ENCODE assay signal across 22 mouse cellular contexts in genomic region chr11:36332222-36332621, GRCm38 (mm10).
DNase-seq lines count a peak whose midpoint lies in the region; ATAC-seq lines count a peak whose summit lies in the region.
"Had no signal": no experiment of that assay in that cellular context is flagged by ENCODE, and none has a peak within 500 bp of the region (broad histone marks: within the 10 kb centered on the region; RNA-seq: fewer than 3 reads in every experiment).

No protein-coding gene starts in this region.

- no peak overlapping the region for H3K27ac ChIP-seq in forebrain, embryonic 11.5 days (ENCODE audit: low read depth, low read length)
- no peak overlapping the region for H3K27ac ChIP-seq in forebrain, embryonic 10.5 days
- H3K27ac ChIP-seq in midbrain, embryonic 15.5 days, result no peak overlapping the region
- H3K27ac ChIP-seq in midbrain, embryonic 11.5 days (ENCODE audit: low read depth, low read length), result no peak overlapping the region
- peak overlapping the region; percentile 40; the same call in 1 of the 2 replicates for H3K27ac ChIP-seq in hindbrain, embryonic 13.5 days
- peak overlapping the region; percentile 18; the same call in 1 of the 2 replicates for H3K27ac ChIP-seq in neural tube, embryonic 13.5 days (replicated peaks)
- H3K27ac ChIP-seq: embryonic facial prominence, embryonic 15.5 days; gastrocnemius, adult 2 months; heart, embryonic 10.5 days; kidney, postnatal 0 days; stomach, postnatal 0 days had no signal

- no peaks in the 10 kb centered on the region; the same call in 1 of the 2 replicates for H3K4me1 ChIP-seq in forebrain, embryonic 11.5 days (replicated peaks; ENCODE audit: control insufficient read depth, insufficient read depth, low read length)
- peaks cover 45% of the 10 kb centered on the region for H3K4me1 ChIP-seq in forebrain, embryonic 10.5 days
- peaks cover 44% of the 10 kb centered on the region for H3K4me1 ChIP-seq in midbrain, embryonic 15.5 days
- peaks cover 3% of the 10 kb centered on the region; the same call in 1 of the 2 replicates for H3K4me1 ChIP-seq in midbrain, embryonic 11.5 days (ENCODE audit: control insufficient read depth, insufficient read depth, low read length)
- H3K4me1 ChIP-seq in hindbrain, embryonic 13.5 days (replicated peaks), result peaks cover 36% of the 10 kb centered on the region
- peaks cover 32% of the 10 kb centered on the region for H3K4me1 ChIP-seq in neural tube, embryonic 13.5 days (replicated peaks)

- H3K9ac ChIP-seq in forebrain, embryonic 11.5 days (ENCODE audit: low read length), result no peak overlapping the region
- H3K9ac ChIP-seq in midbrain, embryonic 15.5 days, result no peak overlapping the region
- no peak overlapping the region for H3K9ac ChIP-seq in midbrain, embryonic 11.5 days (ENCODE audit: low read length)
- no peak overlapping the region for H3K9ac ChIP-seq in hindbrain, embryonic 13.5 days
- H3K9ac ChIP-seq in neural tube, embryonic 13.5 days, result no peak overlapping the region
- H3K9ac ChIP-seq: embryonic facial prominence, embryonic 15.5 days had no signal

- no peak overlapping the region for H3K4me2 ChIP-seq in forebrain, embryonic 11.5 days (ENCODE audit: low read depth, low read length, severe bottlenecking)
- no peak overlapping the region for H3K4me2 ChIP-seq in midbrain, embryonic 15.5 days
- no peak overlapping the region for H3K4me2 ChIP-seq in midbrain, embryonic 11.5 days
- peak overlapping the region; percentile 25 for H3K4me2 ChIP-seq in hindbrain, embryonic 13.5 days
- peak overlapping the region; percentile 6; the same call in 1 of the 2 replicates for H3K4me2 ChIP-seq in neural tube, embryonic 13.5 days
- H3K4me2 ChIP-seq: embryonic facial prominence, embryonic 15.5 days; liver, embryonic 11.5 days had no signal

- peak; percentile 36 for ATAC-seq in forebrain, embryonic 11.5 days (replicated peaks; ENCODE audit: low FRiP score)
- 0 out of 2 replicates have a peak, but pooled peaks have one; percentile 18 for ATAC-seq in midbrain, embryonic 15.5 days (replicated peaks)
- no peak for ATAC-seq in midbrain, embryonic 11.5 days (ENCODE audit: low FRiP score)
- peak; percentile 28; the same call in 1 of the 2 replicates for ATAC-seq in hindbrain, embryonic 13.5 days (ENCODE audit: low FRiP score)
- no peak for ATAC-seq in neural tube, embryonic 13.5 days (ENCODE audit: low read depth)

- DNase-seq in forebrain, embryonic 11.5 days (ENCODE audit: low spot score), result no peak
- no peak for DNase-seq in forebrain, embryonic 10.5 days (ENCODE audit: extremely low spot score, low spot score)
- DNase-seq in midbrain, embryonic 11.5 days (ENCODE audit: low spot score, missing footprints), result no peak
- DNase-seq in frontal cortex, adult 2 months (ENCODE audit: extremely low spot score in 1 of 2, low spot score in 1 of 2), result no peak
- DNase-seq in cerebellum, postnatal 14 days, result no peak
- DNase-seq: cerebellum, adult 8-10 months; gastrocnemius, adult 2 months; kidney, adult 18-20 months; left cerebral cortex, postnatal 4 days; lung, adult 18-20 months; lung, postnatal 14 days; right cerebral cortex, adult 18-20 months; thymus, postnatal 25 days had no signal

- WGBS in forebrain, embryonic 11.5 days, result 71% methylated on average over 12 of the region's 12 CpGs
- whole genome bisulfite sequencing in forebrain, embryonic 10.5 days, result 76% methylated on average over 12 of the region's 12 CpGs
- WGBS in midbrain, embryonic 15.5 days, result 51% methylated on average over 12 of the region's 12 CpGs
- WGBS in midbrain, embryonic 11.5 days, result 66% methylated on average over 12 of the region's 12 CpGs
- WGBS in hindbrain, embryonic 13.5 days, result 35% methylated on average over 12 of the region's 12 CpGs
- 33% methylated on average over 12 of the region's 12 CpGs for whole genome bisulfite sequencing in neural tube, embryonic 13.5 days

- H3K36me3 ChIP-seq in forebrain, embryonic 11.5 days (ENCODE audit: control insufficient read depth, insufficient read depth, low read length), result no peaks in the 10 kb centered on the region
- no peaks in the 10 kb centered on the region for H3K36me3 ChIP-seq in forebrain, embryonic 10.5 days (replicated peaks)
- no peaks in the 10 kb centered on the region for H3K36me3 ChIP-seq in midbrain, embryonic 15.5 days (replicated peaks)
- H3K36me3 ChIP-seq in midbrain, embryonic 11.5 days (ENCODE audit: control insufficient read depth, insufficient read depth, low read length), result no peaks in the 10 kb centered on the region
- H3K36me3 ChIP-seq in hindbrain, embryonic 13.5 days, result no peaks in the 10 kb centered on the region
- H3K36me3 ChIP-seq in neural tube, embryonic 13.5 days, result no peaks in the 10 kb centered on the region
- H3K36me3 ChIP-seq: embryonic facial prominence, embryonic 15.5 days; heart, embryonic 10.5 days had no signal

- no peak overlapping the region for H3K4me3 ChIP-seq in forebrain, embryonic 11.5 days (ENCODE audit: low read depth, low read length)
- no peak overlapping the region for H3K4me3 ChIP-seq in forebrain, embryonic 10.5 days
- no peak overlapping the region for H3K4me3 ChIP-seq in midbrain, embryonic 15.5 days
- no peak overlapping the region for H3K4me3 ChIP-seq in midbrain, embryonic 11.5 days (ENCODE audit: low read depth, low read length)
- H3K4me3 ChIP-seq in hindbrain, embryonic 13.5 days, result no peak overlapping the region
- H3K4me3 ChIP-seq in neural tube, embryonic 13.5 days, result no peak overlapping the region
- H3K4me3 ChIP-seq: embryonic facial prominence, embryonic 15.5 days; gastrocnemius, adult 2 months; heart, embryonic 10.5 days had no signal

- H3K27me3 ChIP-seq in forebrain, embryonic 11.5 days (ENCODE audit: control insufficient read depth, insufficient read depth, low read length), result no peaks in the 10 kb centered on the region; the same call in 1 of the 2 replicates
- H3K27me3 ChIP-seq in forebrain, embryonic 10.5 days (ENCODE audit: poor library complexity, severe bottlenecking), result 0 out of 2 replicates have a peak, but pooled peaks cover 5% of the 10 kb centered on the region
- no peaks in the 10 kb centered on the region for H3K27me3 ChIP-seq in midbrain, embryonic 15.5 days (replicated peaks)
- no peaks in the 10 kb centered on the region for H3K27me3 ChIP-seq in midbrain, embryonic 11.5 days (ENCODE audit: control insufficient read depth, insufficient read depth, low read length)
- H3K27me3 ChIP-seq in hindbrain, embryonic 13.5 days, result no peaks in the 10 kb centered on the region
- H3K27me3 ChIP-seq in neural tube, embryonic 13.5 days, result no peaks in the 10 kb centered on the region
- H3K27me3 ChIP-seq: CH12.LX; embryonic facial prominence, embryonic 15.5 days had no signal

- H3K9me3 ChIP-seq in forebrain, embryonic 11.5 days (ENCODE audit: control insufficient read depth, low read length), result no peaks in the 10 kb centered on the region
- H3K9me3 ChIP-seq in forebrain, embryonic 10.5 days, result no peaks in the 10 kb centered on the region
- H3K9me3 ChIP-seq in midbrain, embryonic 15.5 days, result no peaks in the 10 kb centered on the region
- H3K9me3 ChIP-seq in midbrain, embryonic 11.5 days (ENCODE audit: control insufficient read depth, low read length), result no peaks in the 10 kb centered on the region
- no peaks in the 10 kb centered on the region for H3K9me3 ChIP-seq in hindbrain, embryonic 13.5 days
- no peaks in the 10 kb centered on the region for H3K9me3 ChIP-seq in neural tube, embryonic 13.5 days
- H3K9me3 ChIP-seq: embryonic facial prominence, embryonic 15.5 days; heart, embryonic 10.5 days had no signal

Comparison
In these comparisons a context has a peak if more than half of its experiments do, and no peak if none do; other contexts are left out.
1. ATAC-seq: peak in forebrain, embryonic 11.5 days (single experiment), midbrain, embryonic 15.5 days (single experiment) and hindbrain, embryonic 13.5 days (single experiment); none in midbrain, embryonic 11.5 days (single experiment) and neural tube, embryonic 13.5 days (single experiment).
2. H3K27ac ChIP-seq: peak in hindbrain, embryonic 13.5 days (single experiment) and neural tube, embryonic 13.5 days (single experiment); none in forebrain, embryonic 11.5 days (single experiment), forebrain, embryonic 10.5 days (single experiment), midbrain, embryonic 15.5 days (single experiment) and midbrain, embryonic 11.5 days (single experiment).
3. H3K4me2 ChIP-seq: peak in hindbrain, embryonic 13.5 days (single experiment) and neural tube, embryonic 13.5 days (single experiment); none in forebrain, embryonic 11.5 days (single experiment), midbrain, embryonic 15.5 days (single experiment) and midbrain, embryonic 11.5 days (single experiment).